1 mouse cellular context compared by ENCODE assay signal in the genomic region with DNA sequence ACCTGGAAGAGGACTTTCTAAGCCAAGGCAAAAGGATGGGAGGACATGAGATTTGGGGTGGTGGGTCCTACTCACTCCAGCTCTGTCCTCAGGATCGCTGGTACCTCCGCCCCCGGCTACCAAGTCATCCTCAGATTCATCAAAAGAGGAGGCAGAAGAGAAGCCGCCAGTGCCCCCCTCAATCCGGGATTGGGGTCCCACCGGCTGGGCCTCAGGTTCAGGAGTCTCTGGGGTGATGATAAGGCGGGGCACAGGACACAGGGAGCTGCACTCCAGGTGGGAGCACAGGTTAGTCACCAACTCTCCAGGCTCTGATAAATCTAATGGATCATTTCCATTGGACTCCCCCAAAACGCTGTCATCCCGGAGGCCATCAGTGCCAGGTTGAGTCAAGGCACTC.
TF ChIP-seq lines count a peak whose summit lies in the region.

No protein-coding gene starts in this region.

TF ChIP-seq in CH12.LX, 34 proteins besides CTCF, POLR2A, EP300 and RAD21 (continued from another document):
- TF ChIP-seq ELF1 (IDR thresholded peaks at IDR 0.05; ENCODE audit: low read depth, low read length) (no peak), MAFK (IDR thresholded peaks at IDR 0.05; ENCODE audit: insufficient replicate concordance, low read length) (no peak), MXI1 (IDR thresholded peaks at IDR 0.05; ENCODE audit: low read depth, low read length) (no peak), PAX5 (IDR thresholded peaks at IDR 0.05; ENCODE audit: low read length) (no peak), JUND (conservative IDR thresholded peaks at IDR 0.05; ENCODE audit: low read depth, low read length) (no peak), SMC3 (IDR thresholded peaks at IDR 0.05; ENCODE audit: low read depth, low read length) (no peak), CHD1 (IDR thresholded peaks at IDR 0.05; ENCODE audit: low read depth, low read length) (no peak), UBTF (IDR thresholded peaks at IDR 0.05; ENCODE audit: low read depth, low read length) (no peak)
